Mouse (Mus musculus) midbrain, embryonic 10.5 days (tissue): ENCODE results near the gene Acaa1b. TPM values are rescaled to one million over a fixed set of nuclear protein-coding genes. Genes with fewer than 3 reads are reported as not detected.
A peak's percentile ranks its signal among the peaks of the same experiment; 100 is the strongest.

ENCODE experiments used
- DNase-seq: peaks from one replicate; pipeline ENCODE4 v3.0.0-alpha.2; 2017; ENCODE audit warnings: low spot score
- H3K27ac ChIP-seq: fragments of 300-500 bp; sonication (generic); replicated peaks from 2 replicates; pipeline ENCODE4 v1.5.1; 2016; ENCODE audit warnings: mild to moderate bottlenecking
- H3K27me3 ChIP-seq: fragments of 300-500 bp; sonication (generic); 2 replicates; pipeline ENCODE4 v1.6.1; 2016; ENCODE audit warnings: low read depth, mild to moderate bottlenecking; ENCODE audit not compliant: poor library complexity, severe bottlenecking
- H3K36me3 ChIP-seq: fragments of 300-500 bp; sonication (generic); 2 replicates; pipeline ENCODE4 v1.6.1; 2016; ENCODE audit warnings: mild to moderate bottlenecking, moderate library complexity
- H3K4me1 ChIP-seq: fragments of 300-500 bp; sonication (generic); 2 replicates; pipeline ENCODE4 v1.6.1; 2016
- H3K4me3 ChIP-seq: fragments of 300-500 bp; sonication (generic); 2 replicates; pipeline ENCODE4 v1.5.1; 2016; ENCODE audit warnings: mild to moderate bottlenecking, moderate library complexity
- H3K9me3 ChIP-seq: fragments of 300-500 bp; sonication (generic); replicated peaks from 2 replicates; pipeline ENCODE4 v1.6.1; 2016; ENCODE audit warnings: mild to moderate bottlenecking
- WGBS: fragments of 180-500 bp; shearing (Covaris S2); methylation state at CpG from one replicate; pipeline ENCODE4 v1.1.7; 2016; 5-methylcytosine and 5-hydroxymethylcytosine counted together
- polyA plus RNA-seq: library from polyadenylated mRNA; unstranded; fragments of >200 nt; fragmentation: Nextera tagmentation; extraction: Ambion mirVana; gene quantifications from 2 replicates; pipeline ENCODE4 v1.2.1, GENCODE M21; 2016

Gene Acaa1b
- polyA plus RNA-seq, 1 experiment from 2014 or later: 1.5 TPM

DNA sequence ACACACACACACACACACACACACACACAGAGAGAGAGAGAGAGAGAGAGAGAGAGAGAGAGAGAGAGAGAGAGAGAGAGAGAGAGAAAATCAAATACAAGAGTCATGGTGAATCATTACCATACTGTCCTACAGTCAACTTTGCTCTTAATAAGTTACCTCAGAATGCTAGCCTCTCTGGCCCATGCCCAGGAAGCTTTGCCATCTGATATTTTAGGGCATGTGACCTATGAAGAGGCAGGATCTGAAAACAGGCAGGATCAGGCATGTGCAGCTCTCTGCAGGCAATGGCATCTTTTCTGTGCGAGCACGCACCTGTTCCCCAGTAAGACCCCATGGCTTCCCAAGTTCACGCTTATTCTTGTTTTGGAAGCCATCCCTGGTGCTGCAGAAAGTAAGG, 3.8 kb upstream of the Acaa1b start:
- Histone ChIP-seq H3K9me3 (no peaks in the 10 kb centered on the region), H3K4me1 (peaks cover 11% of the 10 kb centered on the region), H3K27ac (no peak overlapping the region), H3K36me3 (no peaks in the 10 kb centered on the region), H3K4me3 (no peak overlapping the region), H3K27me3 (peaks cover 23% of the 10 kb centered on the region)
- DNase-seq: no peak
- 88% methylated on average over 3 of the region's 3 CpGs for WGBS

GRCm38 (mm10) chr9:119158861-119159260, 2.0 kb upstream of the Acaa1b start, which contains the start of gene Gm47289:
Gene Gm47289 (plus strand): TSS chr9:119159161.
- peaks cover 11% of the 10 kb centered on the region for H3K4me1 ChIP-seq
- H3K27ac ChIP-seq: no peak within 1 kb of the TSS
- H3K27me3 ChIP-seq: peaks cover 34% of the 10 kb centered on the region
- H3K9me3 ChIP-seq: no peaks in the 10 kb centered on the region
- H3K4me3 ChIP-seq: no peak within 1 kb of the TSS
- H3K36me3 ChIP-seq: no peaks in the 10 kb centered on the region
- 63% methylated on average over 4 of the region's 4 CpGs for WGBS
- no peak for DNase-seq

DNA sequence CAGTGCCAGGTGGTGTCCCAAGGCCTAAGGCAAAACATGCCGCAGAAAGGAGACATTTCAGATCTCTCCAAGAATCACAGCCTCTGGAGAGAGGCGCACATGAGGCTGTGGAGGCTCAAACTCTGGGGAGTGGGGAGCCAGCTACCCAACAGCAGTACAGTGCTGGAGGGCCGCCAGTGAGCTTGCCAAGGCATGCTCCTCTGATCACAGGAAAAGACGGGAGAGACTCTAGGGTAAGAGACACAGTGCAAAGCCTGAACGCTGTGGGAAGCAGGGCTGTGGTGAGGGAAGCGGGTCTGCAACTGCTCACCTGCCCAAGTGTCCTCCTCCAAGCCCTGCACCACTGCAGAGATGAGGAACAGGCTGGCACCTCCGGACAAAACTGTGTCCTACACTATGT, 1.1 kb downstream of the Acaa1b start:
- WGBS: 54% methylated on average over 7 of the region's 7 CpGs
- DNase-seq: no peak
- Histone ChIP-seq H3K27me3 (peaks cover 34% of the 10 kb centered on the region), H3K4me1 (peaks cover 11% of the 10 kb centered on the region), H3K9me3 (no peaks in the 10 kb centered on the region), H3K36me3 (no peaks in the 10 kb centered on the region), H3K27ac (no peak overlapping the region), H3K4me3 (peak overlapping the region; percentile 64; the same call in 1 of the 2 replicates)

DNA sequence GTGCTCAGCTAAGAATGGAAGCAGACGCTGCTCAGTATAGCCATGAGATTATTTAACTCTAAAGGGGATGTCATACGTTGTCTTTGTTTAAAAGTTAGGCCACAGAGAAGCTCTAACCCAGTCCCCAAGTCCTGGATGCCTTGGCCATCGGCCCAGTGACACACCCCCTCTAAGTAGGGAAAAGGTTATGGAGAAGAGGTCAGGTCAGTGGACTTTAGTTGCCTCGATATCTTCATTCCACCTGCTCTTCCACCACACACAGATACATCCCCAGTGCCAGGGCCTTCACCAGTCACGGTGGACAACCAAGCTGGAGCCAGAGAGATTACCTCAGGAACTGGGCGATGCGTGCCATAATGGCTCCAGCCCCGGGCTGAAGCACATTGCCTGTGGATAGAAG, 1.5 kb downstream of the Acaa1b start:
- no peak overlapping the region for H3K27ac ChIP-seq
- peaks cover 34% of the 10 kb centered on the region for H3K27me3 ChIP-seq
- peaks cover 11% of the 10 kb centered on the region for H3K4me1 ChIP-seq
- H3K4me3 ChIP-seq: no peak overlapping the region
- no peaks in the 10 kb centered on the region for H3K36me3 ChIP-seq
- 84% methylated on average over 8 of the region's 8 CpGs for WGBS
- H3K9me3 ChIP-seq: no peaks in the 10 kb centered on the region
- DNase-seq: no peak

GRCm38 (mm10) chr9:119151751-119152150, 5.1 kb downstream of the Acaa1b start:
- peaks cover 9% of the 10 kb centered on the region for H3K4me1 ChIP-seq
- no peaks in the 10 kb centered on the region for H3K36me3 ChIP-seq
- no peak overlapping the region for H3K27ac ChIP-seq
- no peak for DNase-seq
- WGBS: 52% methylated on average over 2 of the region's 2 CpGs
- peaks cover 19% of the 10 kb centered on the region for H3K27me3 ChIP-seq
- no peaks in the 10 kb centered on the region for H3K9me3 ChIP-seq
- no peak overlapping the region for H3K4me3 ChIP-seq

- no peak overlapping the region for H3K27ac ChIP-seq
- H3K36me3 ChIP-seq: no peaks in the 10 kb centered on the region
- H3K4me3 ChIP-seq: no peak overlapping the region
- 0 out of 2 replicates have a peak, but pooled peaks cover under 1% of the 10 kb centered on the region for H3K27me3 ChIP-seq
- 29% methylated on average over 5 of the region's 5 CpGs for WGBS
- H3K4me1 ChIP-seq: peaks cover 9% of the 10 kb centered on the region
- peak; percentile 66 for DNase-seq
- no peaks in the 10 kb centered on the region for H3K9me3 ChIP-seq
Observed at GRCm38 (mm10) chr9:119149601-119150000, 7.3 kb downstream of the Acaa1b start.

DNA sequence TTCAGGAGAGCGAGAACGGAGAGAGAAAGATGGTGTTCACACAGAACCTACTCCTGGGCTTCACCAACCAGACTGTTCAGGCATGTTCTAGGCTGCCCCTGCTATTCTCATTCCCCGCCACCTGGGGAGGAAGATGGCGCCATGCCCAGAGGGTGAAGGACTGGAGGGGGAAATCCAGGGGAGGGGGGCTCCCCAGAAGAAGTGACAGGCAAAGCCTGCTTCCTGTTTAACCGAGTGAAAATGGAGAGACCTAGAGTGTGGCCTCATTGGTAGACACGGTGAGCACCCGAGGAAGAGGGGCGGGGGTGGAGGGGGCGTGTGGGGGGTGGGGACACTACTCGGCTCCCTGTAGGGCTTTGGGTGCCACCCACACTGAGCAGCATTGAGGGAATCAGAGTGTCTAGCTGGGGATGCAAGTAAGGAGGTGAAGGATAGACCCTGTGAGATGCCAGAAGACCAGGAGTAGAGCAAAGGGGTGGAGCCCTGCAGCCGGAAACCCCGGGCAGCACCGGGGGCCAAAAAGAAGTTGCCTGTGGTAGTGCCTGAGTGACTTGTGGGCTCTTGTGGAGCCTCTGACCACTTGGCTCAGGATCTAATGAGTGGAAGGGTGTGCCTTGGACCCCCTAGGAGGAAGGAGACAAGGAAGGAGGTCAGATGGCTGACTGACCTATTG, 10.7 kb downstream of the Acaa1b start:
- Histone ChIP-seq H3K4me1 (peaks cover 9% of the 10 kb centered on the region), H3K27me3 (no peaks in the 10 kb centered on the region), H3K27ac (no peak overlapping the region), H3K9me3 (no peaks in the 10 kb centered on the region), H3K36me3 (no peaks in the 10 kb centered on the region), H3K4me3 (no peak overlapping the region)
- no peak for DNase-seq
- WGBS: 79% methylated on average over 13 of the region's 13 CpGs

DNA sequence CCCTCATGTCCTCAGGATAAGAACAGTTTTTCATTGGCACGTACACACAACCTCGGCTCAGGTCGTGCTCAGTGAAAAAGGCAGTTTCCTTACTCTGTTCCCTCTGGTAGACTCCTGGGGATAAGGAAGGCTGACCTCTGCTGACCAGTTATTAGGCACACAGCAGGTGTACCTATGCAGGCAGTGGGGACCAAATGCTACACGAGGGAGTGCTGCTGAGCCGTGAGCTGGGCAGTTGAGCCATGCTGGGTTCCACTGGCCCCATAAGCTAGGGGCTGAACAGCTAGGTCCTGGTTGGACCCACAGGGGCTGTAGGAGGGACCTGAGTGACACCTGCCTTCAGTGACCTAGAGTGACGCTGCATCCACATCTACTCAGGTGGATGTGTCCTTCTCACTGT, 11.3 kb downstream of the Acaa1b start:
- Histone ChIP-seq H3K4me1 (peaks cover 9% of the 10 kb centered on the region), H3K9me3 (no peaks in the 10 kb centered on the region), H3K27ac (no peak overlapping the region), H3K27me3 (no peaks in the 10 kb centered on the region), H3K36me3 (no peaks in the 10 kb centered on the region), H3K4me3 (no peak overlapping the region)
- 66% methylated on average over 6 of the region's 6 CpGs for WGBS
- no peak for DNase-seq

DNA sequence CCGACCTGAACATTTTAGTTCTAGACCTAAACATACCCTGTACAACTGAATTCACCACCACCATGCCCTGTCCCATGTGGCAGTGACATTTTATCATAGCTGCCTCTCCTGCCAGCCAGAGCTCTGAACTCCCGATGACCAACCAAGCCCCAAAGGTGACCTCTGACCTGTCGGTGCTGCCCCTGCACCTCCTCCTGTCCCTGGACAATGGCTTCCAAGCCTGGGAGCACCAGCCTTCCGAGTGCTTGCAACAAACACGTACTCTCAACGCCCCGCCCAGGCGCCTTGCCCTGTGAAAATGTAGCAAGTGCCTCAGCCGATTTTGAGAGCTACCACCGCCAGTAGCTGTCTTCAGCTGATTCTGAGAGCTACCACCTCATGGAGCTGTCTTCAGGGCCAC, 11.8 kb downstream of the Acaa1b start:
- no peak for DNase-seq
- no peaks in the 10 kb centered on the region for H3K27me3 ChIP-seq
- 57% methylated on average over 10 of the region's 10 CpGs for WGBS
- H3K36me3 ChIP-seq: no peaks in the 10 kb centered on the region
- no peak overlapping the region for H3K27ac ChIP-seq
- H3K4me1 ChIP-seq: peaks cover 9% of the 10 kb centered on the region
- no peak overlapping the region for H3K4me3 ChIP-seq
- no peaks in the 10 kb centered on the region for H3K9me3 ChIP-seq

GRCm38 (mm10) chr9:119144696-119145095, 12.2 kb downstream of the Acaa1b start:
- Histone ChIP-seq H3K27me3 (no peaks in the 10 kb centered on the region), H3K27ac (no peak overlapping the region), H3K4me1 (peaks cover 9% of the 10 kb centered on the region), H3K9me3 (no peaks in the 10 kb centered on the region), H3K4me3 (no peak overlapping the region), H3K36me3 (no peaks in the 10 kb centered on the region)
- WGBS: 85% methylated on average over 8 of the region's 8 CpGs
- no peak for DNase-seq

DNA sequence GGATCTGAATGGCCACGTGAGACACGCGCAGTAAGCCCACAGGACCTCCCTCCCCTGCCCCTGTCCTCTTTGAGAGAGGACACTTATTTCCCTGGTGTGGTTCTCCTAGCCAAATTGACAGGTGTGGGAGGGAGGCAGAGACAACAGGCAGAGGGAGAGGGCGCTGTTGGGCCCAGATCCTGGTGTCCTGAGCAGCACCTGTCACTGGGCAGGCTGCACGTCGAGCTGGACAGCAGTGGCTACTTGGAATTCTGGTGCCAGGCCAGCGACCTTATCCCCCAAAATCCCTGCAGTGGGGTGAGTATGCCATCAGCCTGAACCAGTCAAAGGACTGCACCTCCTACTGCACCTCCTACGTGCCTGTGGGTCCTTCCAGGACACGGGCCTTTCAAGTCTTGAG, 13.5 kb downstream of the Acaa1b start:
- 78% methylated on average over 9 of the region's 9 CpGs for WGBS
- Histone ChIP-seq H3K4me3 (no peak overlapping the region), H3K36me3 (no peaks in the 10 kb centered on the region), H3K4me1 (peaks cover 9% of the 10 kb centered on the region), H3K9me3 (no peaks in the 10 kb centered on the region), H3K27me3 (no peaks in the 10 kb centered on the region), H3K27ac (no peak overlapping the region)
- no peak for DNase-seq

- no peak overlapping the region for H3K27ac ChIP-seq
- H3K9me3 ChIP-seq: no peaks in the 10 kb centered on the region
- no peak for DNase-seq
- 86% methylated on average over 5 of the region's 5 CpGs for WGBS
- H3K4me1 ChIP-seq: peaks cover 9% of the 10 kb centered on the region
- H3K4me3 ChIP-seq: no peak overlapping the region
- H3K27me3 ChIP-seq: no peaks in the 10 kb centered on the region
- no peaks in the 10 kb centered on the region for H3K36me3 ChIP-seq
Observed at GRCm38 (mm10) chr9:119142066-119142465, 14.8 kb downstream of the Acaa1b start.

- Histone ChIP-seq H3K27me3 (no peaks in the 10 kb centered on the region), H3K36me3 (no peaks in the 10 kb centered on the region), H3K9me3 (no peaks in the 10 kb centered on the region), H3K4me3 (no peak overlapping the region), H3K27ac (no peak overlapping the region), H3K4me1 (no peaks in the 10 kb centered on the region)
- no peak for DNase-seq
- 80% methylated on average over 2 of the region's 2 CpGs for WGBS
Observed at GRCm38 (mm10) chr9:119138836-119139235, 18.1 kb downstream of the Acaa1b start.
